Mouse (Mus musculus) stomach, postnatal 0 days (tissue): ENCODE results near the gene Fcor. TPM values are rescaled to one million over a fixed set of nuclear protein-coding genes. Genes with fewer than 3 reads are reported as not detected.

Experiments used
- ATAC-seq: fragments of 200-750 bp; cut with Nextera tagmentation; 2 replicates; pipeline ENCODE4 v1.8.0; 2017; ENCODE audit not compliant: low FRiP score, low TSS enrichment
- DNase-seq: peaks from one replicate; pipeline ENCODE4 v3.0.0-alpha.2; 2016; ENCODE audit warnings: low spot score
- H3K27ac ChIP-seq: fragments of 300-500 bp; sonication (generic); replicated peaks from 2 replicates; pipeline ENCODE4 v1.5.1; 2014; ENCODE audit warnings: mild to moderate bottlenecking, control low read depth
- H3K27me3 ChIP-seq: fragments of 300-500 bp; sonication (generic); 2 replicates; pipeline ENCODE4 v1.6.1; 2014; ENCODE audit warnings: low read length; ENCODE audit not compliant: control insufficient read depth, insufficient read depth
- H3K36me3 ChIP-seq: fragments of 300-500 bp; sonication (generic); 2 replicates; pipeline ENCODE4 v1.6.1; 2014; ENCODE audit warnings: low read length, mixed read lengths; ENCODE audit not compliant: control insufficient read depth, insufficient read depth
- H3K4me1 ChIP-seq: fragments of 300-500 bp; sonication (generic); replicated peaks from 2 replicates; pipeline ENCODE4 v1.6.1; 2014; ENCODE audit warnings: antibody characterized with exemption; ENCODE audit not compliant: control insufficient read depth, insufficient read depth
- H3K4me2 ChIP-seq: fragments of 300-500 bp; sonication (generic); replicated peaks from 2 replicates; pipeline ENCODE4 v1.6.1; 2014; ENCODE audit warnings: low read depth, mild to moderate bottlenecking, control low read depth, moderate library complexity
- H3K4me3 ChIP-seq: fragments of 300-500 bp; sonication (generic); 2 replicates; pipeline ENCODE4 v1.5.1; 2014; ENCODE audit warnings: low read depth, low read length, control low read depth
- H3K9ac ChIP-seq: fragments of 300-500 bp; sonication (generic); 2 replicates; pipeline ENCODE4 v1.6.1; 2014; ENCODE audit warnings: mild to moderate bottlenecking, low read length, control low read depth, mixed read lengths
- H3K9me3 ChIP-seq: fragments of 300-500 bp; sonication (generic); 2 replicates; pipeline ENCODE4 v1.6.1; 2016; ENCODE audit warnings: low read length; ENCODE audit not compliant: control insufficient read depth
- CTCF ChIP-seq: IDR thresholded peaks from 2 replicates; pipeline ENCODE4 v1.5.1; 2016; ENCODE audit warnings: antibody characterized with exemption, low read depth, mild to moderate bottlenecking, moderate library complexity
- EP300 ChIP-seq: optimal IDR thresholded peaks from 2 replicates; pipeline ENCODE3; 2016; ENCODE audit warnings: antibody characterized with exemption
- WGBS: fragments of 180-500 bp; shearing (Covaris S2); extraction: QIAGEN DNeasy Blood & Tissue Kit; methylation state at CpG from one replicate; pipeline ENCODE4 v1.1.7; 2014; 5-methylcytosine and 5-hydroxymethylcytosine counted together
- polyA plus RNA-seq: library from polyadenylated mRNA; unstranded; fragments of >200 nt; fragmentation: Nextera tagmentation; extraction: Ambion mirVana; gene quantifications from 2 replicates; pipeline ENCODE4 v1.2.1, GENCODE M21; 2015

Gene Fcor
- polyA plus RNA-seq, 1 experiment from 2014 or later, result 3.4 TPM

- no peak for TF ChIP-seq EP300
- TF ChIP-seq CTCF, result no peak
- Histone ChIP-seq H3K9ac (no peak overlapping the region), H3K4me1 (no peaks in the 10 kb centered on the region), H3K4me2 (no peak overlapping the region), H3K27ac (no peak overlapping the region), H3K27me3 (no peaks in the 10 kb centered on the region), H3K9me3 (no peaks in the 10 kb centered on the region), H3K36me3 (no peaks in the 10 kb centered on the region), H3K4me3 (no peak overlapping the region)
- ATAC-seq (no peak), DNase-seq (no peak)
- WGBS, result 64% methylated on average over 3 of the region's 3 CpGs
These were observed 19.3 kb downstream of the Fcor start for GRCm38 (mm10) chr8:3652845-3653244.

DNA sequence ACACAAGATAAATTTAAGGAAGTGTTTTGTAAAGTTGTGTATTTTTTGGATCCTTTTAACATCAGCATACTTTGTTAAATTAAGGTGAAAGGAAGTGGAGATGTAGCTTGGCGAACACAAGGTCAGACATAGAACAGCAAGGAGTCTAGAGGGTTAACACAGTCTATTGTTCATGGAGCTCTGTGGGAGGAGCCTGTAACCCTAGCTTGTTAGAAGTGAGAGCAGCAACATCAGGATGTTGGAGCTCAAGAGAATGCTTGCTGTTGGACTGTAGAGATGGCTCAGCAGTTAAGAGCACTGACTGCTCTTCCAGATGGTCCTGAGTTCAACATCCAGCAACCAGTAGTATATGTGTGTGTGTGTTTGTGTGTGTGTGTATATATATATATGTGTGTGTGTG is 23.2 kb downstream of the Fcor start:
- DNase-seq (no peak), ATAC-seq (no peak)
- H3K9me3 ChIP-seq, result no peaks in the 10 kb centered on the region
- no peak overlapping the region for H3K4me2 ChIP-seq
- no peak overlapping the region for H3K27ac ChIP-seq
- no peaks in the 10 kb centered on the region for H3K36me3 ChIP-seq
- no peaks in the 10 kb centered on the region for H3K4me1 ChIP-seq
- H3K27me3 ChIP-seq, result no peaks in the 10 kb centered on the region
- H3K9ac ChIP-seq, result no peak overlapping the region
- no peak for TF ChIP-seq EP300
- TF ChIP-seq CTCF, result no peak
- WGBS, result 44% methylated on average over 1 of the region's 1 CpGs
- no peak overlapping the region for H3K4me3 ChIP-seq

DNA sequence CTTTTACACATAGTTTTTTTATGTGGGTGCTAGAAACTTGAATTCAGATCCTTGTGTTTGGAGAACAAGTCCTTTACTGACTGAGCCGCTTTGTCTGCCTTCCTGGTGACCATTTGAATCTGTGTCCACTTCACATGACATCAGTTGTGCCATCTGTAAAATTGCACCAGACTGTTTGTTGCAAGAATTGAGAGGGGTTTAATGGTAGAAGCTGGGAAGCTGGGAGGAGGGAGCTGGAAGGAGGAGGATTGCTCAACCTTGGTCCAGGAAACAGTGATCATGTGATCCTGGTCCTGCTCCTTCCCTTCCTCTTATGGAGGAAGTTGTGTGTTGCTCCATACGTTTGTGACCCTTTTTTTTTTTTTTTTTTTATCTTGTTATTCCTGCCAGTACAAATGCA is 23.9 kb downstream of the Fcor start:
- Histone ChIP-seq H3K4me3 (no peak overlapping the region), H3K27ac (no peak overlapping the region), H3K9ac (no peak overlapping the region), H3K27me3 (no peaks in the 10 kb centered on the region), H3K4me2 (no peak overlapping the region), H3K4me1 (no peaks in the 10 kb centered on the region), H3K9me3 (no peaks in the 10 kb centered on the region), H3K36me3 (no peaks in the 10 kb centered on the region)
- DNase-seq (no peak), ATAC-seq (no peak)
- WGBS, result 81% methylated on average over 1 of the region's 2 CpGs
- TF ChIP-seq CTCF, result no peak
- TF ChIP-seq EP300, result no peak

DNA sequence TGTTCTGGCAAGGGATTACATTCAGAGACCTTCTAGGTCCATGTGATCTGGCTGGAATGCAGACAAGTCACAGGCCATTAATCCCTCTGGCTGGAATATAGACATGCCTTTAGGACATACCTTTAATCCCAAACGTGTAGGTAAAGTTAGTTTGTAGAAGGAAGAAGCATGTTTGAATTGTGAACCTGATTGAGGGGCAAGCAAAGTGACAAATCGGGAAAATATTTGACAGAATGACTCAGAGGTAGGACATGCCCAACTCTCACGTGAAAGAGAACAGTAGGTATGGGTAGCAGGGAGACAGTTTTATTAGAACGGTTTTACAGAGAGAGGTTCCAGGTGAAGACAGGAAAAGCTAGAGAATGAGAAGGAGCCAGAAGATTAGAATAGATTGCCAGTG is 24.6 kb downstream of the Fcor start:
- Histone ChIP-seq H3K9me3 (no peaks in the 10 kb centered on the region), H3K36me3 (no peaks in the 10 kb centered on the region), H3K4me3 (no peak overlapping the region), H3K27ac (no peak overlapping the region), H3K27me3 (no peaks in the 10 kb centered on the region), H3K9ac (no peak overlapping the region), H3K4me2 (no peak overlapping the region), H3K4me1 (no peaks in the 10 kb centered on the region)
- WGBS, result 52% methylated on average over 4 of the region's 4 CpGs
- DNase-seq, result no peak
- ATAC-seq, result no peak
- TF ChIP-seq CTCF (no peak), EP300 (no peak)

- no peak overlapping the region for H3K4me3 ChIP-seq
- H3K9me3 ChIP-seq, result no peaks in the 10 kb centered on the region
- no peaks in the 10 kb centered on the region for H3K27me3 ChIP-seq
- TF ChIP-seq EP300 (no peak), CTCF (no peak)
- ATAC-seq (no peak), DNase-seq (no peak)
- no peaks in the 10 kb centered on the region for H3K36me3 ChIP-seq
- WGBS, result 83% methylated on average over 6 of the region's 6 CpGs
- H3K4me2 ChIP-seq, result no peak overlapping the region
- H3K27ac ChIP-seq, result no peak overlapping the region
- H3K9ac ChIP-seq, result no peak overlapping the region
- H3K4me1 ChIP-seq, result no peaks in the 10 kb centered on the region
These were observed 25.2 kb downstream of the Fcor start for GRCm38 (mm10) chr8:3646824-3647531.

GRCm38 (mm10) chr8:3645804-3646203 is 26.4 kb downstream of the Fcor start:
- Histone ChIP-seq H3K27ac (no peak overlapping the region), H3K4me2 (no peak overlapping the region), H3K9me3 (no peaks in the 10 kb centered on the region), H3K4me3 (no peak overlapping the region), H3K36me3 (no peaks in the 10 kb centered on the region; the same call in 1 of the 2 replicates), H3K27me3 (no peaks in the 10 kb centered on the region), H3K4me1 (no peaks in the 10 kb centered on the region), H3K9ac (no peak overlapping the region)
- TF ChIP-seq CTCF (peak; percentile 65), EP300 (no peak)
- ATAC-seq (peak; percentile 86), DNase-seq (peak; percentile 89)
- WGBS, result 23% methylated on average over 5 of the region's 5 CpGs
